Mouse (Mus musculus): ENCODE measurements around the gene Col7a1. TPM values are rescaled to one million over a fixed set of nuclear protein-coding genes. Genes with fewer than 3 reads are reported as not detected.

Gene Col7a1
- polyA plus RNA-seq, 1 experiment, result 3.4 TPM

DNA sequence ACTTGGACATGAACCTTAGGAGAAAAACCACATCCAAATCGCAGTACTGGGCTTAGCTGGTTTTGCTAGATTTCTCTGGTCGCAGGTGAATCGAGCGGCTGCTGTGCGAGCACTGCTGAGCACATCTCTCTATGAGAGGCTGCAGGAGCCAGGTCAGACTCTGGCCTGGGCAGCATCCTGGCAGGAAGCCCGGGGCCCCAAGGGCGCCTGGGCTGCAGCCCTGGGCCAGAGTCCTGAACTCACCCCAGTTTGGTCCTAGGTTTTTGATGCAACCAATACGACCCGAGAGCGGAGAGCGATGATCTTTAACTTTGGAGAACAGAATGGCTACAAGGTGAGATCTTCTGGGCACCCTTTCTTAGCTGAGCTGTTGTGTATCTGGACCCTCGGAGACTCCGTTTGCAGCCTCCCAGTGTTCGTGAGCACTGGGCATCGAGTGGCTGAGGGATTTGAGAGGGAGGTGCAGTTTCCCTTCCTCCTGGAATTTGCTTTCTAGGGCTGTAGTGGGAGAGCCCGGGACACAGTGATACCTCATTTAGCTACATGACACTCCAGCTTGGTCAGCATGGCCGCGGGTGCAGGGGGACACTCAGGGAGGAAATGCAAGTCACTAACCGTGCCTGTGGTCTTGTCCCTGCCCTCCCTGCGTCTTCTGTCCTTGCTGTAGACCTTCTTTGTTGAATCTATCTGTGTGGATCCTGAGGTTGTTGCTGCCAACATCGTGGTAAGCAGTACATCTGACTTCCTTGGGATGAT is 53.8 kb downstream of the Col7a1 start:
- Histone ChIP-seq H3K4me1 (ENCODE audit: control insufficient read depth, insufficient read depth, low read length) (no peaks in the 10 kb centered on the region; the same call in 1 of the 2 replicates), H3K27me3 (ENCODE audit: control insufficient read depth, insufficient read depth, low read length) (no peaks in the 10 kb centered on the region), H3K36me3 (ENCODE audit: control insufficient read depth, insufficient read depth, low read length) (no peaks in the 10 kb centered on the region; the same call in 1 of the 2 replicates), H3K27ac (ENCODE audit: control insufficient read depth, insufficient read depth, low read depth, low read length) (no peak overlapping the region), H3K4me3 (ENCODE audit: control insufficient read depth, low read depth, low read length) (no peak overlapping the region)
- TF ChIP-seq POLR2A (IDR thresholded peaks at IDR 0.05; ENCODE audit: control insufficient read depth, low read depth, low read length) (no peak), CTCF (IDR thresholded peaks at IDR 0.05; ENCODE audit: control insufficient read depth, insufficient read depth, insufficient replicate concordance, low read depth, low read length) (no peak)

DNA sequence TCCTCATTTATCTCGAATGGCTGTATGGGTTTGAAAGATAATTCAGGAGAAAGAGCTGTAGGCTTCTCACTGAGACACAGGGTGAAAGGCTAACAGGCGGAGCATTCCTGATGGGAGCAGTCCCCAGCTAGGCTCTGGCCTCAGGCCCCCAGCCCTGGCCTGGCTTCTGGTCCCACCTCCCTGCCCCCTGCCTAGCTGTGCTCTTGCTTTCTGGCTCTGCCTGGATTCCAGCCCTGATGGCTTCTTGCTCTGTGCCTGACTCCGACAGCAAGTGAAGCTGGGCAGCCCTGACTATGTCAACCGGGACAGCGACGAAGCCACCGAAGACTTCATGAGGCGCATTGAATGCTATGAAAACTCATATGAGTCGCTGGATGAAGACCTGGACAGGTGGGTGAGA is 54.7 kb downstream of the Col7a1 start:
- Histone ChIP-seq H3K27ac (ENCODE audit: control insufficient read depth, insufficient read depth, low read depth, low read length) (no peak overlapping the region), H3K4me1 (ENCODE audit: control insufficient read depth, insufficient read depth, low read length) (no peaks in the 10 kb centered on the region; the same call in 1 of the 2 replicates), H3K27me3 (ENCODE audit: control insufficient read depth, insufficient read depth, low read length) (no peaks in the 10 kb centered on the region), H3K4me3 (ENCODE audit: control insufficient read depth, low read depth, low read length) (no peak overlapping the region), H3K36me3 (ENCODE audit: control insufficient read depth, insufficient read depth, low read length) (peaks cover 1% of the 10 kb centered on the region)
- TF ChIP-seq POLR2A (IDR thresholded peaks at IDR 0.05; ENCODE audit: control insufficient read depth, low read depth, low read length) (no peak), CTCF (IDR thresholded peaks at IDR 0.05; ENCODE audit: control insufficient read depth, insufficient read depth, insufficient replicate concordance, low read depth, low read length) (no peak)

DNA sequence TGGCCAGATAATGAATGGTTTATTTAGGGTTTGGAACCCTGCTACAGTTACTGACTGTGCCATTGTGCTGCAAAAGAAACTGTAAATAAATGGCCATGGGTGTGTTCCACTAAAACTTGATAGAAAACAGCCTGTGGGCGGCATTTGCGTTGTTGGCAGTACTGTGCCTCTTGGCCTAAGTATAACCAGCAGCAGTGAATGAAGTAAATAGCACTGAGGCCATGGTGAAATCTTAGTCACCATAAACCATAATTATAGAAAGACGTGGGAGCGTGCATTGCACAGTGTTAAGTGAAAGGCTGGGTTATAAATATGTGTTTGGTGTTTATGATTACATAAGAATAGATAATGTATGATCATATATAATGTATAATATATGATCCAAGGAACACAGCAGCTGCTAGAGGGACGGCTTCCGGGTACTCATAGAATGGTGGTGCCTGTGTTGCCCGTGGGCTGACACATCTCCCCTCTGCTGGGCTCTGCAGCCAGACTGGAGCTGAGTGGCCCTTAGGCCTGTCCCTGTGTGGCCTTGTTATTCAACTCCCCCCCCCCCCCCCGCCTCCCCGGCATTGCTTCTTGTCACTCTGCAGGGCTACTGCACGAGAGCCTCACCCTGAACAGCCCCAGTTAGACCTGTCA is 55.7 kb downstream of the Col7a1 start:
- no peaks in the 10 kb centered on the region; the same call in 1 of the 2 replicates for H3K4me1 ChIP-seq (ENCODE audit: control insufficient read depth, insufficient read depth, low read length)
- no peaks in the 10 kb centered on the region for H3K27me3 ChIP-seq (ENCODE audit: control insufficient read depth, insufficient read depth, low read length)
- no peak overlapping the region for H3K27ac ChIP-seq (ENCODE audit: control insufficient read depth, insufficient read depth, low read depth, low read length)
- H3K4me3 ChIP-seq (ENCODE audit: control insufficient read depth, low read depth, low read length), result no peak overlapping the region
- no peak for TF ChIP-seq POLR2A (IDR thresholded peaks at IDR 0.05; ENCODE audit: control insufficient read depth, low read depth, low read length)
- TF ChIP-seq CTCF (IDR thresholded peaks at IDR 0.05; ENCODE audit: control insufficient read depth, insufficient read depth, insufficient replicate concordance, low read depth, low read length), result no peak
- peaks cover 3% of the 10 kb centered on the region for H3K36me3 ChIP-seq (ENCODE audit: control insufficient read depth, insufficient read depth, low read length)

- H3K4me3 ChIP-seq (ENCODE audit: control insufficient read depth, low read depth, low read length), result no peak overlapping the region
- H3K27me3 ChIP-seq (ENCODE audit: control insufficient read depth, insufficient read depth, low read length), result no peaks in the 10 kb centered on the region
- no peaks in the 10 kb centered on the region; the same call in 1 of the 2 replicates for H3K4me1 ChIP-seq (ENCODE audit: control insufficient read depth, insufficient read depth, low read length)
- H3K36me3 ChIP-seq (ENCODE audit: control insufficient read depth, insufficient read depth, low read length), result peaks cover 3% of the 10 kb centered on the region
- H3K27ac ChIP-seq (ENCODE audit: control insufficient read depth, insufficient read depth, low read depth, low read length), result no peak overlapping the region
- no peak for TF ChIP-seq CTCF (IDR thresholded peaks at IDR 0.05; ENCODE audit: control insufficient read depth, insufficient read depth, insufficient replicate concordance, low read depth, low read length)
- no peak for TF ChIP-seq POLR2A (IDR thresholded peaks at IDR 0.05; ENCODE audit: control insufficient read depth, low read depth, low read length)
These were observed 56.4 kb downstream of the Col7a1 start for GRCm38 (mm10) chr9:109009636-109010315.

DNA sequence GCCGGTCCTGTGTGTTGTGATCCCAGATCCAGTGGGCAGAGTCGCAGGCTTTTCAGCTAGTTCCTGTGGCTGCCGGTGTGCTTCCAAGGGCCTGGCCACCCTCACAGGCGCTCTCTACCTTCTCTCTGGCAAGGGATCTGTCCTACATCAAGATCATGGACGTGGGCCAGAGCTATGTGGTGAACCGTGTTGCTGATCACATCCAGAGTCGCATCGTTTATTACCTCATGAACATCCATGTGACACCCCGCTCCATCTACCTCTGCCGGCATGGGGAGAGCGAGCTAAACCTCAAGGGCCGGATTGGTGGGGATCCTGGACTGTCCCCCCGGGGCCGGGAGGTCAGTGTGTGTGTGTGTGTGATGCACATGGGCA is 56.9 kb downstream of the Col7a1 start:
- Histone ChIP-seq H3K27me3 (ENCODE audit: control insufficient read depth, insufficient read depth, low read length) (no peaks in the 10 kb centered on the region), H3K27ac (ENCODE audit: control insufficient read depth, insufficient read depth, low read depth, low read length) (no peak overlapping the region), H3K4me1 (ENCODE audit: control insufficient read depth, insufficient read depth, low read length) (no peaks in the 10 kb centered on the region; the same call in 1 of the 2 replicates), H3K4me3 (ENCODE audit: control insufficient read depth, low read depth, low read length) (no peak overlapping the region), H3K36me3 (ENCODE audit: control insufficient read depth, insufficient read depth, low read length) (peaks cover 3% of the 10 kb centered on the region)
- TF ChIP-seq CTCF (IDR thresholded peaks at IDR 0.05; ENCODE audit: control insufficient read depth, insufficient read depth, insufficient replicate concordance, low read depth, low read length) (no peak), POLR2A (IDR thresholded peaks at IDR 0.05; ENCODE audit: control insufficient read depth, low read depth, low read length) (no peak)

DNA sequence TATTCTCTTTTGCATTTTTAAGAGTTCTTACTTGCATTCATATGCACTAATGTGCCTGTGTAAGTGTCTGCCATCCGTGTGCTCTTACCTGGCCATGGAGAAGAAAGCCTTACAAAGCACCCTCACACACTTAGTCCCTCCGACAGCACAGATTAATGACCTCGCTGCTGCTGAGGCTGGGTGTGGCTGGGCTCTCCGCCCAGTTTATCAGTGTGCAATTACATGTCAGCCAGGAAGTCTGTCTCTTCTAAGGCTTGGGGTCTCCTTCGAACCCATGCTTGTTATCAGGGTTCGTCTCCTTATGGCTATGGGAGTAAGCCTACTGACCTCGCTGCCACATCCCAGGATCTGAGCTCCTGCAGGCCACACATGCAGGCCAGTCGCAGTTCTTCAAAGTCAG is 62.0 kb downstream of the Col7a1 start:
- Histone ChIP-seq H3K27ac (ENCODE audit: control insufficient read depth, insufficient read depth, low read depth, low read length) (no peak overlapping the region), H3K4me3 (ENCODE audit: control insufficient read depth, low read depth, low read length) (no peak overlapping the region), H3K4me1 (ENCODE audit: control insufficient read depth, insufficient read depth, low read length) (no peaks in the 10 kb centered on the region; the same call in 1 of the 2 replicates), H3K36me3 (ENCODE audit: control insufficient read depth, insufficient read depth, low read length) (peaks cover 3% of the 10 kb centered on the region), H3K27me3 (ENCODE audit: control insufficient read depth, insufficient read depth, low read length) (no peaks in the 10 kb centered on the region)
- TF ChIP-seq POLR2A (IDR thresholded peaks at IDR 0.05; ENCODE audit: control insufficient read depth, low read depth, low read length) (no peak), CTCF (IDR thresholded peaks at IDR 0.05; ENCODE audit: control insufficient read depth, insufficient read depth, insufficient replicate concordance, low read depth, low read length) (no peak)

Measured in testis, adult 2 months (tissue).